Mouse (Mus musculus) MEL (cell line): ENCODE measurements around the gene Kif5c. TPM values are rescaled to one million over a fixed set of nuclear protein-coding genes. Genes with fewer than 3 reads are reported as not detected.

Source experiments
- DNase-seq: peaks from one replicate; pipeline ENCODE4 v3.0.0; 2011; ENCODE audit warnings: low read depth, low spot score
- H3K27ac ChIP-seq: 2 replicates; pipeline ENCODE4 v1.5.1; 2012; ENCODE audit warnings: low read depth, mild to moderate bottlenecking, control low read depth, low read length, moderate library complexity; ENCODE audit not compliant: control insufficient read depth
- H3K27me3 ChIP-seq, 2 experiments: fragments of 150-350 bp in 1 of 2; sonication (generic) in 1 of 2; 2 replicates each; pipeline ENCODE4 v1.6.1; 2012; ENCODE audit warnings: low read length in 2 of 2, mild to moderate bottlenecking in 2 of 2, improper control_type of control experiment in 1 of 2, moderate library complexity in 1 of 2; ENCODE audit not compliant: insufficient read depth in 2 of 2, control insufficient read depth in 1 of 2
- H3K36me3 ChIP-seq, 2 experiments: 2 replicates each; pipeline ENCODE4 v1.6.1; 2012 to 2014; ENCODE audit warnings: low read length in 2 of 2, improper control_type of control experiment in 1 of 2, inconsistent platforms in 1 of 2, mild to moderate bottlenecking in 1 of 2; ENCODE audit not compliant: insufficient read depth in 2 of 2, control insufficient read depth in 1 of 2
- H3K4me1 ChIP-seq, 2 experiments: fragments of 150-350 bp in 1 of 2; sonication (generic) in 1 of 2; 2 replicates each; pipeline ENCODE4 v1.6.1; 2012; ENCODE audit warnings: low read length in 2 of 2, improper control_type of control experiment in 1 of 2, mild to moderate bottlenecking in 1 of 2; ENCODE audit not compliant: insufficient read depth in 2 of 2, control insufficient read depth in 1 of 2
- H3K4me3 ChIP-seq, 2 experiments: fragments of 150-350 bp in 1 of 2; sonication (generic) in 1 of 2; 2 replicates each; pipeline ENCODE4 v1.5.1; 2012; ENCODE audit warnings: low read depth in 2 of 2, low read length in 2 of 2, mild to moderate bottlenecking in 2 of 2, moderate library complexity in 2 of 2, control low read depth in 1 of 2, improper control_type of control experiment in 1 of 2; ENCODE audit not compliant: control insufficient read depth in 1 of 2, insufficient read depth in 1 of 2
- H3K79me2 ChIP-seq: 2 replicates; pipeline ENCODE4 v1.6.1; 2012; ENCODE audit warnings: mild to moderate bottlenecking, low read length, moderate library complexity; ENCODE audit not compliant: control insufficient read depth, poor library complexity, insufficient read depth
- H3K9ac ChIP-seq: 2 replicates; pipeline ENCODE4 v1.6.1; 2012; ENCODE audit warnings: low read depth, mild to moderate bottlenecking, control low read depth, low read length, moderate library complexity; ENCODE audit not compliant: control insufficient read depth, poor library complexity, severe bottlenecking
- H3K9me3 ChIP-seq: fragments of 150-350 bp; sonication (generic); replicated peaks from 2 replicates; pipeline ENCODE4 v1.6.1; 2012; ENCODE audit warnings: mild to moderate bottlenecking, low read length, improper control_type of control experiment, moderate library complexity; ENCODE audit not compliant: insufficient read depth
- CHD1 ChIP-seq: IDR thresholded peaks from 2 replicates; pipeline ENCODE4 v1.6.1; 2012; ENCODE audit warnings: low read depth, mild to moderate bottlenecking, inconsistent platforms, low read length, improper control_type of control experiment
- CHD2 ChIP-seq: IDR thresholded peaks from 2 replicates; pipeline ENCODE4 v1.6.1; 2011; ENCODE audit warnings: low read length, improper control_type of control experiment
- EP300 ChIP-seq, 2 experiments: IDR thresholded peaks; 2 replicates each; pipeline ENCODE4 v1.6.1; 2011; ENCODE audit warnings: improper control_type of control experiment in 2 of 2, low read length in 2 of 2, low read depth in 1 of 2, mild to moderate bottlenecking in 1 of 2
- GABPA ChIP-seq: IDR thresholded peaks from 2 replicates; pipeline ENCODE4 v1.6.1; 2012; ENCODE audit warnings: low read depth, mild to moderate bottlenecking, inconsistent platforms, low read length, improper control_type of control experiment, moderate library complexity
- GATA1 ChIP-seq: IDR thresholded peaks from 2 replicates; pipeline ENCODE4 v1.6.1; 2011; ENCODE audit warnings: low read depth, low read length, improper control_type of control experiment
- JUND ChIP-seq: IDR thresholded peaks from 2 replicates; pipeline ENCODE4 v1.6.1; 2011; ENCODE audit warnings: low read depth, mild to moderate bottlenecking, improper control_type of control experiment, low read length
- MAX ChIP-seq: IDR thresholded peaks from 2 replicates; pipeline ENCODE4 v1.6.1; 2011; ENCODE audit warnings: low read length, improper control_type of control experiment
- MAZ ChIP-seq: IDR thresholded peaks from 2 replicates; pipeline ENCODE4 v1.6.1; 2012; ENCODE audit warnings: low read depth, mild to moderate bottlenecking, inconsistent platforms, low read length, improper control_type of control experiment
- MXI1 ChIP-seq: IDR thresholded peaks from 2 replicates; pipeline ENCODE4 v1.6.1; 2011; ENCODE audit warnings: mild to moderate bottlenecking, low read depth, low read length, improper control_type of control experiment
- MYB ChIP-seq: IDR thresholded peaks from 2 replicates; pipeline ENCODE4 v1.6.1; 2011; ENCODE audit warnings: mild to moderate bottlenecking, low read depth, low read length, improper control_type of control experiment
- MYC ChIP-seq: IDR thresholded peaks from 2 replicates; pipeline ENCODE4 v1.6.1; 2011; ENCODE audit warnings: low read depth, mild to moderate bottlenecking, low read length, improper control_type of control experiment, moderate library complexity
- NRF1 ChIP-seq: IDR thresholded peaks from 2 replicates; pipeline ENCODE4 v1.6.1; 2014; ENCODE audit warnings: low read depth, mild to moderate bottlenecking, inconsistent platforms, low read length, improper control_type of control experiment, moderate library complexity; ENCODE audit not compliant: poor library complexity, insufficient read depth, severe bottlenecking
- POLR2AphosphoS2 ChIP-seq: IDR thresholded peaks from 2 replicates; pipeline ENCODE4 v1.6.1; 2011; ENCODE audit warnings: low read length, improper control_type of control experiment
- POLR2AphosphoS5 ChIP-seq: IDR thresholded peaks from 2 replicates; pipeline ENCODE4 v1.6.1; 2012; ENCODE audit warnings: low read depth, borderline replicate concordance, mild to moderate bottlenecking, inconsistent platforms, low read length, moderate library complexity, mixed read lengths
- RAD21 ChIP-seq: IDR thresholded peaks from 2 replicates; pipeline ENCODE4 v1.6.1; 2011; ENCODE audit warnings: mild to moderate bottlenecking, low read depth, low read length, improper control_type of control experiment
- RCOR1 ChIP-seq: IDR thresholded peaks from 2 replicates; pipeline ENCODE4 v1.6.1; 2012; ENCODE audit warnings: low read depth, mild to moderate bottlenecking, inconsistent platforms, low read length, improper control_type of control experiment
- SIN3A ChIP-seq: IDR thresholded peaks from 2 replicates; pipeline ENCODE4 v1.6.1; 2012; ENCODE audit warnings: low read length, improper control_type of control experiment, inconsistent platforms
- TBP ChIP-seq: IDR thresholded peaks from 2 replicates; pipeline ENCODE4 v1.8.0; 2011; ENCODE audit warnings: low read depth, low read length, improper control_type of control experiment
- TCF12 ChIP-seq: IDR thresholded peaks from 2 replicates; pipeline ENCODE4 v1.6.1; 2014; ENCODE audit warnings: low read depth, mild to moderate bottlenecking, inconsistent platforms, low read length, improper control_type of control experiment, moderate library complexity
- UBTF ChIP-seq: IDR thresholded peaks from 2 replicates; pipeline ENCODE4 v1.6.1; 2012; ENCODE audit warnings: low read depth, mild to moderate bottlenecking, inconsistent platforms, low read length, improper control_type of control experiment, moderate library complexity, borderline replicate concordance; ENCODE audit not compliant: insufficient read depth
- USF1 ChIP-seq: IDR thresholded peaks from 2 replicates; pipeline ENCODE4 v1.6.1; 2014; ENCODE audit warnings: low read depth, mild to moderate bottlenecking, inconsistent platforms, low read length, improper control_type of control experiment, moderate library complexity
- USF2 ChIP-seq, 2 experiments: IDR thresholded peaks; 2 replicates each; pipeline ENCODE4 v1.6.1; 2011 to 2012; ENCODE audit warnings: improper control_type of control experiment in 2 of 2, low read length in 2 of 2, borderline replicate concordance in 1 of 2, inconsistent platforms in 1 of 2, low read depth in 1 of 2, mild to moderate bottlenecking in 1 of 2; ENCODE audit not compliant: insufficient read depth in 1 of 2
- ZC3H11A ChIP-seq: IDR thresholded peaks from 2 replicates; pipeline ENCODE4 v1.6.1; 2012; ENCODE audit warnings: low read depth, mild to moderate bottlenecking, inconsistent platforms, low read length, improper control_type of control experiment
- ZKSCAN1 ChIP-seq: IDR thresholded peaks from 2 replicates; pipeline ENCODE4 v1.6.1; 2012; ENCODE audit warnings: low read depth, mild to moderate bottlenecking, inconsistent platforms, low read length, improper control_type of control experiment, moderate library complexity
- ZNF384 ChIP-seq: IDR thresholded peaks from 2 replicates; pipeline ENCODE4 v1.6.1; 2012; ENCODE audit warnings: low read depth, mild to moderate bottlenecking, inconsistent platforms, low read length, improper control_type of control experiment
- polyA plus RNA-seq, 2 experiments: library from polyadenylated mRNA; stranded (reverse) in 1 of 2; unstranded in 1 of 2; fragments of >175 nt in 1 of 2; fragments of >200 nt in 1 of 2; gene quantifications; 2 replicates each; pipeline versions ENCODE4 v1.2.1 to v1.2.4; 2012; ENCODE audit warnings: low replicate concordance in 2 of 2, low read depth in 1 of 2; ENCODE audit not compliant: insufficient read length in 2 of 2, insufficient read depth in 1 of 2, missing spikeins in 1 of 2
- total RNA-seq: library from RNA; depleted of rRNA; stranded (reverse); fragments of 300-350 nt; gene quantifications from 2 replicates; pipeline ENCODE4 v1.2.3, GENCODE M21; 2012

Gene Kif5c
- total and polyA plus RNA-seq, 3 experiments = 0.26 to 0.39 TPM; not detected in 1

- no peaks in the 10 kb centered on the region for H3K9me3 ChIP-seq
- no peaks in the 10 kb centered on the region for H3K27me3 ChIP-seq
- no peak overlapping the region for H3K27ac ChIP-seq
- H3K9ac ChIP-seq = no peak overlapping the region
- no peaks in the 10 kb centered on the region for H3K4me1 ChIP-seq
- no peak for DNase-seq
- H3K79me2 ChIP-seq = no peaks in the 10 kb centered on the region
- no peaks in the 10 kb centered on the region for H3K36me3 ChIP-seq
- no peak overlapping the region for H3K4me3 ChIP-seq
- TF ChIP-seq MXI1 = no peak
- no peak for TF ChIP-seq ZC3H11A
- no peak for TF ChIP-seq TCF12
- no peak for TF ChIP-seq EP300 (IDR thresholded peaks at IDR 0.05; ENCODE audit: low read depth in 1 of 2, low read length in 2 of 2)
- TF ChIP-seq MAX = no peak
- TF ChIP-seq POLR2AphosphoS2 = no peak
- TF ChIP-seq ZNF384 = no peak
- TF ChIP-seq JUND = no peak
- TF ChIP-seq RCOR1 = no peak
- TF ChIP-seq ZKSCAN1 = no peak
- TF ChIP-seq TBP = no peak
- no peak for TF ChIP-seq MYC
- TF ChIP-seq CHD1 = no peak
- no peak for TF ChIP-seq CHD2
- TF ChIP-seq NRF1 = no peak
- TF ChIP-seq GATA1 = no peak
- TF ChIP-seq MYB = no peak
These were observed 32.6 kb downstream of the Kif5c start for GRCm38 (mm10) chr2:49651737-49652136.

GRCm38 (mm10) chr2:49654606-49655005 lies 35.5 kb downstream of the Kif5c start:
- Histone ChIP-seq H3K4me1 (no peaks in the 10 kb centered on the region), H3K79me2 (no peaks in the 10 kb centered on the region), H3K27ac (no peak overlapping the region), H3K9me3 (no peaks in the 10 kb centered on the region), H3K36me3 (no peaks in the 10 kb centered on the region), H3K9ac (no peak overlapping the region), H3K27me3 (no peaks in the 10 kb centered on the region), H3K4me3 (no peak overlapping the region)
- no peak for TF ChIP-seq MYC
- TF ChIP-seq MAZ = no peak
- no peak for TF ChIP-seq GABPA
- TF ChIP-seq POLR2AphosphoS5 = no peak
- TF ChIP-seq ZC3H11A = no peak
- no peak for TF ChIP-seq USF2 (IDR thresholded peaks at IDR 0.05; ENCODE audit: borderline replicate concordance in 1 of 2, insufficient read depth in 1 of 2, low read depth in 1 of 2, low read length in 2 of 2)
- TF ChIP-seq CHD1 = no peak
- no peak for TF ChIP-seq POLR2AphosphoS2
- no peak for TF ChIP-seq RAD21
- TF ChIP-seq JUND = no peak
- TF ChIP-seq UBTF = no peak
- no peak for TF ChIP-seq USF1
- TF ChIP-seq SIN3A = no peak
- DNase-seq = no peak
